Mouse (Mus musculus) lung, embryonic 14.5 days (tissue): ENCODE data around the gene Kctd15. TPM values are rescaled to one million over a fixed set of nuclear protein-coding genes. Genes with fewer than 3 reads are reported as not detected.

Experiments used
- ATAC-seq: fragments of 200-750 bp; cut with Nextera tagmentation; 2 replicates; pipeline ENCODE4 v1.8.0; 2017; ENCODE audit warnings: mild to moderate bottlenecking, moderate TSS enrichment, moderate library complexity; ENCODE audit not compliant: insufficient read depth
- DNase-seq: peaks from one replicate; pipeline ENCODE4 v3.0.0-alpha.2; 2015
- H3K27ac ChIP-seq: fragments of 300-500 bp; sonication (generic); 2 replicates; pipeline ENCODE4 v1.5.1; 2014; ENCODE audit warnings: low read depth, mild to moderate bottlenecking, moderate library complexity
- H3K27me3 ChIP-seq: fragments of 300-500 bp; sonication (generic); 2 replicates; pipeline ENCODE4 v1.6.1; 2014; ENCODE audit warnings: low read length, control low read depth; ENCODE audit not compliant: insufficient read depth
- H3K36me3 ChIP-seq: fragments of 300-500 bp; sonication (generic); 2 replicates; pipeline ENCODE4 v1.6.1; 2014; ENCODE audit warnings: control low read depth; ENCODE audit not compliant: insufficient read depth
- H3K4me1 ChIP-seq: fragments of 300-500 bp; sonication (generic); 2 replicates; pipeline ENCODE4 v1.6.1; 2014; ENCODE audit warnings: antibody characterized with exemption, control low read depth; ENCODE audit not compliant: insufficient read depth
- H3K4me2 ChIP-seq: fragments of 300-500 bp; sonication (generic); 2 replicates; pipeline ENCODE4 v1.6.1; 2014; ENCODE audit warnings: mild to moderate bottlenecking
- H3K4me3 ChIP-seq: fragments of 300-500 bp; sonication (generic); 2 replicates; pipeline ENCODE4 v1.5.1; 2014; ENCODE audit warnings: low read depth, low read length
- H3K9ac ChIP-seq: fragments of 300-500 bp; sonication (generic); 2 replicates; pipeline ENCODE4 v1.6.1; 2014
- H3K9me3 ChIP-seq: fragments of 300-500 bp; sonication (generic); 2 replicates; pipeline ENCODE4 v1.6.1; 2016; ENCODE audit warnings: low read depth, low read length, control low read depth
- CTCF ChIP-seq: IDR thresholded peaks from 2 replicates; pipeline ENCODE4 v1.5.1; 2016; ENCODE audit warnings: antibody characterized with exemption, low read depth
- WGBS: fragments of 180-500 bp; shearing (Covaris S2); extraction: QIAGEN DNeasy Blood & Tissue Kit; methylation state at CpG from one replicate; pipeline ENCODE4 v1.1.7; 2014; 5-methylcytosine and 5-hydroxymethylcytosine counted together
- polyA plus RNA-seq: library from polyadenylated mRNA; unstranded; fragments of >200 nt; fragmentation: Nextera tagmentation; extraction: Ambion mirVana; gene quantifications from 2 replicates; pipeline ENCODE4 v1.2.1, GENCODE M21; 2014

Gene Kctd15
- polyA plus RNA-seq, 1 experiment from 2014 or later, result 11.0 TPM

- WGBS, result 28% methylated on average over 15 of the region's 15 CpGs
Observed at GRCm38 (mm10) chr7:34680771-34681421, 24.4 kb upstream of the Kctd15 start.

GRCm38 (mm10) chr7:34679886-34680285 lies 23.4 kb upstream of the Kctd15 start:
- no peak for TF ChIP-seq CTCF
- Histone ChIP-seq H3K4me2 (no peak overlapping the region), H3K27me3 (peaks cover 26% of the 10 kb centered on the region), H3K9me3 (no peaks in the 10 kb centered on the region), H3K27ac (no peak overlapping the region), H3K9ac (no peak overlapping the region), H3K36me3 (no peaks in the 10 kb centered on the region), H3K4me1 (no peaks in the 10 kb centered on the region), H3K4me3 (no peak overlapping the region)
- no peak for ATAC-seq
- WGBS, result 60% methylated on average over 2 of the region's 2 CpGs
- DNase-seq, result no peak

More at GRCm38 (mm10) chr7:34680771-34681421, 24.4 kb upstream of the Kctd15 start:
- no peak for DNase-seq
- Histone ChIP-seq H3K4me1 (no peaks in the 10 kb centered on the region), H3K4me3 (no peak overlapping the region), H3K36me3 (no peaks in the 10 kb centered on the region), H3K9ac (no peak overlapping the region), H3K27me3 (peaks cover 26% of the 10 kb centered on the region), H3K4me2 (no peak overlapping the region), H3K27ac (no peak overlapping the region), H3K9me3 (no peaks in the 10 kb centered on the region)
- TF ChIP-seq CTCF, result peak; percentile 22; the same call in 1 of the 2 replicates
- ATAC-seq, result no peak

GRCm38 (mm10) chr7:34675831-34676514 lies 19.4 kb upstream of the Kctd15 start:
- Histone ChIP-seq H3K9ac (no peak overlapping the region), H3K4me3 (peak overlapping the region; percentile 6; the same call in 1 of the 2 replicates), H3K27me3 (peaks cover 35% of the 10 kb centered on the region), H3K4me2 (peak overlapping the region; percentile 29; the same call in 1 of the 2 replicates), H3K36me3 (no peaks in the 10 kb centered on the region), H3K27ac (no peak overlapping the region), H3K9me3 (no peaks in the 10 kb centered on the region), H3K4me1 (no peaks in the 10 kb centered on the region)
- peak; percentile 94 for DNase-seq
- TF ChIP-seq CTCF, result peak; percentile 95
- 6% methylated on average over 33 of the region's 33 CpGs for WGBS
- peak; percentile 75 for ATAC-seq

GRCm38 (mm10) chr7:34675120-34675790 lies 18.7 kb upstream of the Kctd15 start:
- DNase-seq, result no peak
- 14% methylated on average over 42 of the region's 42 CpGs for WGBS

GRCm38 (mm10) chr7:34672916-34673315 lies 16.4 kb upstream of the Kctd15 start:
- no peak overlapping the region for H3K4me2 ChIP-seq
- H3K27ac ChIP-seq, result no peak overlapping the region
- H3K36me3 ChIP-seq, result no peaks in the 10 kb centered on the region
- H3K4me1 ChIP-seq, result no peaks in the 10 kb centered on the region
- no peak for ATAC-seq
- WGBS, result 85% methylated on average over 4 of the region's 4 CpGs
- H3K27me3 ChIP-seq, result peaks cover 31% of the 10 kb centered on the region
- DNase-seq, result no peak
- H3K9me3 ChIP-seq, result no peaks in the 10 kb centered on the region
- TF ChIP-seq CTCF, result no peak
- no peak overlapping the region for H3K4me3 ChIP-seq
- no peak overlapping the region for H3K9ac ChIP-seq

More at GRCm38 (mm10) chr7:34675120-34675790, 18.7 kb upstream of the Kctd15 start:
- TF ChIP-seq CTCF, result no peak
- Histone ChIP-seq H3K36me3 (no peaks in the 10 kb centered on the region), H3K27ac (no peak overlapping the region), H3K4me1 (no peaks in the 10 kb centered on the region), H3K4me3 (peak overlapping the region; percentile 6; the same call in 1 of the 2 replicates), H3K27me3 (peaks cover 31% of the 10 kb centered on the region), H3K9ac (no peak overlapping the region), H3K4me2 (peak overlapping the region; percentile 29; the same call in 1 of the 2 replicates), H3K9me3 (no peaks in the 10 kb centered on the region)
- ATAC-seq, result no peak

- Histone ChIP-seq H3K4me3 (no peak overlapping the region), H3K4me2 (no peak overlapping the region), H3K27ac (no peak overlapping the region), H3K9ac (no peak overlapping the region), H3K9me3 (no peaks in the 10 kb centered on the region), H3K4me1 (no peaks in the 10 kb centered on the region), H3K27me3 (peaks cover 31% of the 10 kb centered on the region), H3K36me3 (no peaks in the 10 kb centered on the region)
- WGBS, result 2% methylated on average over 6 of the region's 6 CpGs
- DNase-seq, result peak; percentile 96
- TF ChIP-seq CTCF, result peak; percentile 100
- ATAC-seq, result peak; percentile 45
Observed at GRCm38 (mm10) chr7:34671911-34672310, 15.4 kb upstream of the Kctd15 start.

GRCm38 (mm10) chr7:34670778-34671177 lies 14.2 kb upstream of the Kctd15 start:
- peaks cover 28% of the 10 kb centered on the region for H3K27me3 ChIP-seq
- TF ChIP-seq CTCF, result no peak
- WGBS, result 80% methylated on average over 3 of the region's 3 CpGs

More at GRCm38 (mm10) chr7:34670778-34671177, 14.2 kb upstream of the Kctd15 start:
- no peak overlapping the region for H3K4me3 ChIP-seq
- no peaks in the 10 kb centered on the region for H3K36me3 ChIP-seq
- no peak overlapping the region for H3K9ac ChIP-seq
- H3K27ac ChIP-seq, result no peak overlapping the region
- H3K4me1 ChIP-seq, result no peaks in the 10 kb centered on the region
- H3K9me3 ChIP-seq, result no peaks in the 10 kb centered on the region
- H3K4me2 ChIP-seq, result no peak overlapping the region
- DNase-seq (no peak), ATAC-seq (no peak)
